Mouse (Mus musculus): ENCODE results near the gene Slc12a7.
A peak's percentile ranks its signal among the peaks of the same experiment; 100 is the strongest.
"Not testable (repeated sequence)": the region's sequence is repeated elsewhere in the genome, so short reads cannot be mapped to it uniquely, and the experiment has no call there.

Slc12a7 gene

DNA sequence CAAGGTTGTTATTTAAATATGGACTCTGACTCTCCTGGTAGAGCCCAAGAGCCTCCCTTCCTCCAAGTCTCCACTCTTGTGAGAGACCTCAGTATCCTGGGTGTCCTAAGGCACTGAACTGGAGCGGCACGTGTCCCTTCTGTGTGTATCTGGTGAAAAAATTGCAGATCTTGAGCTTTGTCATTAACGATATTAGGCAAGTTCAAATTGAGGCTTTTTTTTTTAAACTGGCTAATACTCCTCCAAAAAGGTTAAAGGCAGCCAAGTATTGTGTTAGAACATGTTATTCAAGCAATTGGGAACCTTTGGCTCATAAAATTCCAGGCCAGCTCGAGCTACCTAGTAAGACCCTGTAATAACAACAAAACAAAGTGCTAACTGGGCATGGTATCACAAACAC is 12.7 kb upstream of the Slc12a7 start:
- DNase-seq = no peak

DNA sequence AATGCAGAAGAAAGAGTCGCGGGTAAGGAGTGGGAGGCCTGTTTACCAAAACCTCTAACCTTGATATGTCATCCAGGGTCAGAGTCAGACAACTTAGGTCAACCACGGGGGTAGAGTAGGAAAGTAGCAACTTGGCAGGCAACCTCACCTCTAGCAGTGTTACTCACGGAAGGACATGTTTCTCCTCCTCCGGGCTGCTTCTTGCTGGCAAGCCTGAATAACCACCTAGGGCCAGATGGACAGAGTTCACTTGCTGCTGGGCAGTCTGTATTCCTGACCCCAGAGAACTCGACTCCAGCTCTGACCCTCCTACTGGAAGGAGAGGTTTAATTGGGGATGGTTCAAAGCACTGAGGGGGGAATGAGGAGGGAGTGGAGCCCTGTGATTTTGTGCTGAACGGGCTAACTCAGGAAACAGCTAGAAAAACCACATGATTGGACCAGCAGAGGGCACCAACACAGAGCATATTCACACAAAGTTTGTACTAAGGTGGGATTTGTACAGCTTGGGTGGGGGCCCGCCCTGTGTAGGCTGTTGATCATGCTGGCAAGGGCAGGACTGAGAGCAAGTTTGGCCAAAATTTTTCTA is 9.7 kb upstream of the Slc12a7 start:
- peak; percentile 52 for DNase-seq

DNA sequence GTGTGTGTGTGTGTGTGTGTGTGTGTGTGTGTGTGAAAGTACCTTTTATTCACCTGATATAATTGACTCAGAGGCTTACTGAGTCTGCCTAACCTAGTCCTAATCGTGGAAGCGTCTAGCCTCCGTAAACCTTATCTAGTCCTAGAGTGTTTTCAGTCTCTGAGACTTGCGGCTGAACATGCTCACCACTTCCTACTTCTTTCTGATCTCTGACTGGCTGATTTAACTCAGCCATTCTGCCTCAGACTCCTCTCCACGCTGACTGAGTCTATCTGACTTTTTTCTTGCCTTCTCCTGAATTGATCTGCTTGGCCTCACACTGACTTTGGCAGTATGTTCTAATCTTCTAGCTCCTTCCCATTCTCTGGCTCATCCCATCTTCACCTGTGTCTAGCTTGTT is 7.6 kb upstream of the Slc12a7 start:
- DNase-seq = no peak

DNA sequence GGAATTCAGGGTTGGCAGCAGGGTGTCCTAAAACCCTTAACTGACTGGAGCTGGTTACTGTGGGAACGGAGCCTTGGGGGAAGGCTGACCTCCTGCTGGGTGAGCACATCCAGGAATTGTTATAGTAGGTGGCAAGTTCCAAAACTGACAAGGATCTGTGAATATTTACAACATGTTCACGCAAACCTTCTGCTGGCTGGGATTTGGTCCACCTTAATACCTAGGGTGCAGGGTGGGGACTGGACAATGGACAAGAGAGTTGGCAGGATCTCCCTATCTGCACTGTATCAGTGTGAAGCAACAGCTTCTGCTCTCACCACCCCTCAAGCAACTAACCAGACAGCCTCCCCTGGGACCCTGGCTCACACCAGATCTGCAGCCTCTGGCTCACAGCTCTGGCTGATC is 5.3 kb upstream of the Slc12a7 start:
- no peak for DNase-seq

DNA sequence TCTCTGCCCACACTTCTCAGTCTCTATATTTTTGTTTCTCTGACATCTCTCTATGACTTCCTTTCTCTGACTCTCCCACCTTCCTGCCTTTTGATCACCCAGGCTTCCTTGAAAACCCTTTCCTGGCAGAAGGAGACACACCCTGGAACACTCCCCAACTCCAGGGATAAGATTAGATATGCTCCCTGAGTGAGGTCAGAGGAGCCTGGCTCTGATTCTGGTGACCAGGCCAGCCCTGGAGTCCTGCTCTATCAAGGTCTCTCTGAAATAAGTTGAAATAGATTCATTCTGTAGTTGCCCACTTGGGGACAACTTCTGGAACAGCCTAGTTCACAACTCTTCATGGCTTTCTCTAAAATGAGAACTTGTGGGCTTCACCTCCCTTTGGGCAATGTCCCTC is 4.3 kb upstream of the Slc12a7 start:
- DNase-seq = no peak

DNA sequence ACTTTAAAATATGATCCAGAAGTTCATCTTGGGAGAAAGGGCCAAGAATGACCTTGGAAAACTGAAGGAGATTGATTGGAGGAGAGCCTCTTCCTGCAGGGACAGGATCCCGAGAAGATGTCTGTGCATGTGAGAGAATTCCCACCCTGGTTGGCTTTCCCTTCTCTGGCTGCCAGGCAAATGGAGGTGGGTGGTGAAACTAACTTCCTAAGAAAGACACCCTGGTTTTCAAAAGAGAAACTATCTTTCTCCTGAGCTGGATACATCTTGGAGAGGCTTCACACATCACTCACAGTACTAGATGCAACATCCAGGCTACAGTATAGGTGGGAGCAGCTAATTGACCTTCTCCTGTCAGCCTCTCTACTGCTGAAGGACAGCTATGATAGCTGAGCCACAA is 2.0 kb upstream of the Slc12a7 start:
- DNase-seq = no peak

DNA sequence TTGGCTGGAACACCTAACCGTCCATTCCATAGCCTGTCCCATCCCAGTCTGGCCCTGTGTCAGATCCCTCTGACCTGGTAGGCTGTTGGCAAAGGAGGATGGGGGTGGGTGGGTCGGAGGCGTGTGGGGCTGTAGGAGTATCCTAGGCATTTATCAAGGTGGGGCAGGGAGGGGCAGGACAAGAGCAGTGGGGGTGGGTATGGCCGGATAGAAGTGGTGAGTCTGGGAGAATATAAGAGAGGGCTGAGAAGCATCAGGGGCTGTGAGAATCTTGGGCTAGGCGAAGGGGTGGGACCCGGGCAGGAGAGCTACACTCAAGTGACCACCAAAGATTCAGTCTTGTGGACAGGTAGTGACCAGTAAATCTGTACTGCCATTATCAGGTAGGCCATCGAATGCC is 659 bp upstream of the Slc12a7 start:
- no peak for DNase-seq

DNA sequence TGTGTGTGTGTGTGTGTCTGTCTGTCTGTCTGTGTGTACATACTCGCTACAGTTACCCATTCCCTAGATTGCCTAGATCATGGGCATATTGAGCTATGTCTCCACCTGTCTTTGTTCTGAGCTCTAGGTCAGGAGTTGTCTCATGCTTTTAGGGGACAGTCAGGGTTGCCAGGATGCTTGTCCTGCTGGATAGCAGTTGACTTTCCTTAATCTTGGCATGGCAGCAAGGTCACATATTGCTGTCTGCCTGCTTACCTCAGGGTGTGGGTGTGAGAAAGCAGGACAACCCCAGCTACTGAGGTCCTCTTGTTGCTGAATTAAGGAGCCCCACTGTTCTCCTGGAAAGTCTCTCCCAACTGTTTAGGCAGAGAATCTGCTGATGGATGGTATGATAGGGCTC is 1.5 kb downstream of the Slc12a7 start:
- no peak for DNase-seq

DNA sequence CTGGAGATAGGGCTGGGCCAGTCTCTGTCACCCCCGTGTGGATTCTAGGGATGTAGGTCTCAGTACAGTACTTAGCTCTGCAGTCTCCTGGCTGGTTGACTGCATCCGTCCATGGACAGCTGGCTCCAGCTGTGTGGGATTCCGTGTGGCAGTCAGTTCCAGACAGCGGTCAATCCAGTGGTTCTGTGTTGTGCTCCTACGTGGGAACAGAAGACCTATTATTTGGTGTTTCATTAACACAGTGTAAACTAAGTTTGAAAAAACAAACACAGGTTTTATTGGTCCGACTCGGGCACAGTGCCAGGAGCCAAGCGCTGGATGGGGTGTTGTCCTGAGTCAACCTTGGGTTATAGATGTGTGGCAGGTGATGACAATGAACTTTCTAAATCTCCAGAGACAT is 2.4 kb downstream of the Slc12a7 start:
- no peak for DNase-seq

DNA sequence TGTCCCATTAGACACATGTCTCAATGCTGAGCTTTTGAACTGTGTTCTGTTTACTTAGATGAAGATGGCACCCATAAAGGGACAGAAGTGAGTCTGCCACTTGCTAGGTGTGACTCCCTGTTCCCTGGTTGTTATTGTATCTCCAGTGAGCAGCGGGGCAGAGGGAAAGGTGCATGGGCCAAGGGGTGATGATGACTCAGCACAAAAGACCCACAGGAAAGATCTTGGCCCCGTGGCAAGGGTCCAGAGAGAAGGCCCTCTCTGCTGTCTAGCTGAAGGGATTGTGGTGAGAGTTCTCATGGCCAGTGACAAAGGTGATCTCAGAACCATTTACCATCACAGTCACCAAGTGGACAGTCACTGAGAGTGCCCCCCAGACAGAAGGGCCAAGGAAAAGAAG is 3.0 kb downstream of the Slc12a7 start:
- no peak for DNase-seq

DNA sequence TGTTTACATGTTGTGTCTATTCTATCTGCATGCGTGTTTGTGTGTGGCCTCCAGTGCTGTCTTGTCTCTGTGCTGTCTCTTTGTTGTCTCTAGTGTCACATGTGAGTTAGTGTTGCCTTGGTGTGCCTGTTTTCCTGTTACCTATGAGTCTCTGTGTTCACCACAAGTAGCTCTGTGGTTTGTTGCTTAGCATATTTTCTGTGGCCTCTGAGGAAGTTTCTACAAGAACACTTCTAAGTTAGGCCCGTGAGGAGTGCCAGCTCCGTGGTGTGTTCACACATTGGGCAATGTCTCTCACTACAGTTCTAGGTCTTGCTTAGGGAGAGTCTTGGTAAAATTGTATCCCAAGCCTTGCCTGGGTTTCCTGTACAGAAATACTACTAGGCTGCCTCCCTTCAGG is 4.0 kb downstream of the Slc12a7 start:
- DNase-seq = no peak

DNA sequence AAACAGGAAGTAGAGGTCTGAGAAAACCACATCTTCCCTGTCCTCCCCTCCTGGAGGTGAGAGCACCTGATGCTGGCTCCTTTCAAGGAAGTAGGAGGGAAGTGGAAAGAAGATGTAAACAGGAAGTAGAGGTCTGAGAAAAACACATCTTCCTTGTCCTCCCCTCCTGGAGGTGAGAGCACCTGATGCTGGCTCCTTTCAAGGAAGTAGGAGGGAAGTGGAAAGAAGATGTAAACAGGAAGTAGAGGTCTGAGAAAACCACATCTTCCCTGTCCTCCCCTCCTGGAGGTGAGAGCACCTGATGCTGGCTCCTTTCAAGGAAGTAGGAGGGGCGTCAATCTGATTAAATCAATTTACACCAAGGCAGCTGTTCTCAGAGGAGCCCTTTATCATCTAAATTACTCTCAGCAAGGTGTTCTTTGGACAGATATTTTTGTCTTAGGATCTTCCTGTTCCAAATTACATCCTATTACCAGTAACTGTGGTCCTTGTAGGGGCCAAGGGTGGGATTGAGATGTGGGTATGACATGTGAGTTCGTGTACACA is 7.6 kb downstream of the Slc12a7 start:
- DNase-seq = not testable (repeated sequence)

DNA sequence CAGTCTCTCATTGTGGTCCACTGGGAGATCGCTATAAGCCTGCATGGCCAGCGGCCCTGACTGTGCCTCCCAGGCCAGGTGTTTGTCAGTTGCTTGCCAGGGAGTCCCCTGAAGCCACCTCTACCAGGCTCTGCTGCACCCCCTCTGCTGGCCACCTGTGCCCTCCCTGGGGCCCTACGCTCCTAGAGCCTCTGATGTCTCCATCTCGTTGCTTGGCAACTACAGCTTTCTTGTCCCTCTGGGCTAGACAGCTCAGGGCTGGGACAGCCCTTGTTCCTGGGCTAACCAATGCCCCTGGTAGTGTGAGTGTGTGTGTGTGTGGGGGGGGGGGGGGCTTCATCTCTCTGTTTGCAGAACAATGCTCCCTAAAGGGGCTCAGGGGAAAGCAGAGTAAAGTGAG is 10.1 kb downstream of the Slc12a7 start:
- DNase-seq = no peak

DNA sequence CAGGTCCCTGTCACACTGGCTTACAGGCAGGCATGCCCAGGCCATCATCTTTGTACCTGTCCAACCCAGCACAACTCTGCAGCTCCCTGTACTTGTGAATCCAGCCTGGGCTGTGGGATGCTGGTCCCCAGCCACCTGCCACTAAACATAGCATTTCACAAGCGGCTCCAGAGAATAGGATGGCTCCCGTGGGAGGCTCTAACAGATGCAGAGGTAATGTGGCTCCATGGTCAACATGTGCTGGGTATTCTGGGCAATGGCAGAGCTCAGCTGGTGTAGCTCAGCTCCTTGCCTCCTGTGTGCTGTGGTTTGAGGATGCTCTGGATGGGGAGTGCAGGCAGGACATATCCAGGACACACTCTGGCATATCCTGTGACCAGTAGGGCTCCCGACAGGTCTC is 10.8 kb downstream of the Slc12a7 start:
- DNase-seq = no peak

DNA sequence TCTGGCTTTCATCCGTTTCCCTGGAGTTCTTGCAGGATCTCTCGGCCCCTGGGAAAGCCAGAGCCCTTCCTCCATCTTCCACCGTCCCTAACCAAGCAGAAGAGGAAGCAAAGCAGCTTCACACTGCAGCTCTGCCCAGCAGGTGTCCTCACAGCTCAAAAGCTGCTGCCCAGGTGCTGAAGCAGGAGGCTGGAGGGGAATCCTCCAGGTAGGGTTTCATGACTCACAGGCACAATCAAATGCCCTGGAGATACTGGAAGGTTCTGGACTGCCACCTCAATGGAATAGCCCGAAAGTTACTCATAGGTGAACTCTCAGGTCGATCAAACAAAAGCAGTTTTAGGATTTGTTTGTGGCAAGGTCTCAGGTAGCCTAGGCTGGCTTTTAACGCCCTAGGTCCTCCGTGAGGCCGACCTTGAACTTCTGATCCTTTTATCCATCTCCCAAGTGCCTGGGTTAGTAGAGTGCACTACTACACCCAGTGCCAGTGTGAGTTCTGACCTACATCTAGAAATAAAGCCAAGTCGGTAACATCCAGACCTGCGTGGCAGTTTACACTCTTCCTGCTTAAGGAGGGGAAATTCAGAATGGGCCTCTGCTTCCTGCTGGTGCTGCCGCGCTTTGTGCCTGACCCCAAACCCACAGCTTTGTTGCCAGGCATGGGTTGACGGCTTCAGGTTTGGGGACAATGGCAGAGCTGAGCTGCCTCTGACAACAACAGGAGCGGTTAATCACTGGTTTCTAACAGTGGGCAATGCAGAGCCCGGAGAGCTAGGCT is 16.0 kb downstream of the Slc12a7 start:
- DNase-seq = no peak

DNA sequence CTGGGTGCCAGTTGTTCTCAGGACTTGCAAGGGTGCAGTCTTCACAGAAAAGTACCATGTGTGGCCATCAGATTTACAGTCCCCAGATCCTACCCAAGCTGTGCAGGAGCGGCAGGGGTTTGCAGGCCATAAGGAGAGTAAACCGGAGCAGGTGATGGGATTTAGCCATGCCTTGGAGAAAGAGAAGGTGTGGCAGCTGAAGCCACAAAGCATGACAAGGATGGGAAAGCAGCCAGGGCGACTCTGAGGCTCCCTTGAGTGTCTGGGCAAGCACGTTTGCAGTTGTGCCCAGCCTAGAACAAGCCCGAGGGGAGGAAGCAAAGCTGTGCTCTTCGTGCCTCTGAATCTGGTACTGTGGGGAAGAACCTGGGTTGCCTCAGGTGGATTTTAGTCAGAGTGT is 17.5 kb downstream of the Slc12a7 start:
- no peak for DNase-seq

DNA sequence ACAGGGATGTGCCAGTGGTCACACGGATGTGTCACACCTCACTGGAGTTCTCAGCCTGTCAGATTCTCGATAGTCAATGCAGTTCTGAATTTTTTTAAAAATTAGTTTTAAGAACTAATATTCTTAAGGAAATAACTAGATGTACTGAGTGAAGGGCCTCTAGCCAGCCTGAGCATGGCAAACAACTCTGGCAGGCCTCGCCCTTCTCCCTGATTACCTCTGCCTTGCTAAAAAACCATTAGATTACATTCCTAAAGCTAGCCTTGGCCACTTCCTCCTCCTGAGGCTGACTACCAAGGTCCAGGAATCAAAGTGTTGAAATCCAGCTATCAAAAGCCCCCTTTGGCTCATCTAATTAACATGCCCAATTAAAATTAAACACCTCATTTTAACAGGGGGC is 18.4 kb downstream of the Slc12a7 start:
- no peak for DNase-seq

DNA sequence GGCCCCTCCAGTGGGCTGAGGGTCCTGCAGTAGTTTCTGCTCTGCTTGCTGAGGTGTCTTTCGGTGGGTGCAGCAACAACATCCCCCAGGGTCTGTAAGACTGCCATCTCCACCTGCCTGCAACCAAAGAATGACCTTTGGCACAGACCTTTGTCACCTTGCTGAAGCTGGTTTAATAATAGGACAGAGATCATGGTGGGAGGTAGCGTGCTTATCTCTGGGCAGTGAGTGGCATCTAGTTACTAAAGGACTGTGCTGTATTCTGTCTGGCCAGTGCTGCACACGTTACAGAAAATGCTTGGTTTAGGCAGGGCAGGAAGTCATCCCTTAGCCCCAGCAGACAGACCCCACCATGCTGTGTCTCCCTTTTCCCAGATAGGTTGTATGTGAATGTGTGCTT is 22.9 kb downstream of the Slc12a7 start:
- DNase-seq = no peak

DNA sequence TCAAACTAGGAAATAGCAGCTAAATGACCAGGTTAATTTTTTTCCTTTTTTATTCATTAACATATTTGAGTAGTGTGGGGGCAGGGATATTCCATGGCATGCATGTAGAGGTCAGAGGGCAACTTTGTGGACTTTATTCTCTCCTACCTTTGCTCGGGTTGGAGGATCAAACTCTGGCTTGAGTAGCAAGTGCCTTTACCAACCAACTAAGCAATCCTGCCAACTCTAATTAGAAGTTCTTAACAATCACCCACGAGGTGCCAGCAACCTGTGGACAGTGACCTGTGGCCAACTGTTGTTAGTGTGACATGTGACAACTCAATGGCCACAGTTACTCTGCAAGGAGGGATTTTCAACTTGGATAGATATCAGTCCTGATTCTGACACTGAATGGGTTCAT is 24.0 kb downstream of the Slc12a7 start:
- DNase-seq = no peak

DNA sequence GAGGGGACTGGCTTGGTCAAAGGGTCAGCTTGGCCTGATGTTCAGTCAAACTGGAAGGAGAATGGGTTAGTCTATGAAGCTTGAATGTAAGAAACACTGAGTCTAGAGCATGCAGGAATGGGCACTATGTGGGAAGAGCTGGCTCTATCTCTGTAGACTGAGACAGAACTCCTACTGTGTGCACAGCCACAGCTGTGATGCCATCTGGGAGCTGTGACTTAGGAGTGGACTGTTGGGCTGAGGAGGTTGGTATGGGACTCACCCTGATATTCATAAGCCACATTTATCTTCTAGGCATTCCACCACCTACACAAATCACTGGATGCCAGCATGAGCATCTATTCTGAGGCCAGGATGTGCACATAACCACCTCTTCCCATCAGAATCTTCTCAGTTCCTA is 24.5 kb downstream of the Slc12a7 start:
- no peak for DNase-seq

DNA sequence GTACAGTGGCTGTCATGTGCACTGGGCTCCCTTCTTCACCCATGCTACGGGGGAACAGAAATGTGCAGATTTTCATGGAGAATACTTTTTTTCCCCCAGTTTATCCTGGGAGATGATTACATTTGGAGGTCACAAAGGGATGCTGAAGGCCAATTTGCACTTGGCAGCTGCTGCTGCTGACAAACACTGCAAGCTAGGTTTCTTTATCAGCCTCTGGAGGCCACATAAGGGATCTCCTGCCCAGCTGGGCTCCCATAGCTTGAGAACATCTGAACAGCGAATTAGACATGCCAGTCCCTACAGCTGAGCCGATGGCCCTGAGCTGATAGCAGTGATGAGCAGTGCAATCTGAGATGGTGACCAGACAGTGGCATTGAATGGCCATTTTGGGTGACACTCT is 26.7 kb downstream of the Slc12a7 start:
- DNase-seq = no peak

DNA sequence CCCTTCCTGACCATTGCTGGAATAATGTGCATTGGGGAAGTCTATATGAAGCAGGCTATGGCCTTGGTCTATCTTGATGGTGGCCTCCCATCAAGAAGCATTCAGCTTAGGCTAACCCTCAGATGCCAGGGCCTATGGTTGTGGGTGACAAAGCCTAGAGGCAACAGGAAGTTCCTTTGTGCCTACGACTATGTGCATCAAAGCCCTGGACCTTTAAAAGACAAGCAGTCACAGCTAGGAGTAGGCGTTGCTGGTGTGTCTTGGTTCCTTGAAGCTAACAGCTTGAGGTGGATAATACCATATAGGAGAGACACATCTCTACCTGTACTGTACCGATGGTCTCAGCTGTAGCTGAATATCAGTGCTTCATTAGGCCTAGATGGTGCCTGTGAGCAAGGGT is 27.2 kb downstream of the Slc12a7 start:
- DNase-seq = no peak

DNA sequence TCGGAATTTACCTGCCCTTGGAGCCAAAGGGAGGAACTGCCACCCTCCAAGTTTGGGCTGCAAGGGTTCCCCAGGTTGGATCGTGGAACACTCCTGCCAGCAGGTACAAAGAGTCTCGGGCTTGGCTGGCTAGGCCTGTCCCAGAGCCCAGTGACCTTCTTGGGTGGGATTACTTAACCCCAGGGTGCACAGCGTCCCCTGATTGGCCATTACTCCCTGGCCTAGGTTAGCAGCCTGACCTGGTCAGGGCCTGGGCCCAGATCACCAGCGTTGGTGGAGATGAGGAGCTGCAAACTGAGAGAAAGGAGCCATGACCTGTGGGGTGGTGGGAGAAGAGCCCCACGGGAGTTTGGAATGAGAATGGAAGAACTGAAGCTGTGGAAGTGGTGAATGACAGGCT is 30.0 kb downstream of the Slc12a7 start:
- DNase-seq = no peak

DNA sequence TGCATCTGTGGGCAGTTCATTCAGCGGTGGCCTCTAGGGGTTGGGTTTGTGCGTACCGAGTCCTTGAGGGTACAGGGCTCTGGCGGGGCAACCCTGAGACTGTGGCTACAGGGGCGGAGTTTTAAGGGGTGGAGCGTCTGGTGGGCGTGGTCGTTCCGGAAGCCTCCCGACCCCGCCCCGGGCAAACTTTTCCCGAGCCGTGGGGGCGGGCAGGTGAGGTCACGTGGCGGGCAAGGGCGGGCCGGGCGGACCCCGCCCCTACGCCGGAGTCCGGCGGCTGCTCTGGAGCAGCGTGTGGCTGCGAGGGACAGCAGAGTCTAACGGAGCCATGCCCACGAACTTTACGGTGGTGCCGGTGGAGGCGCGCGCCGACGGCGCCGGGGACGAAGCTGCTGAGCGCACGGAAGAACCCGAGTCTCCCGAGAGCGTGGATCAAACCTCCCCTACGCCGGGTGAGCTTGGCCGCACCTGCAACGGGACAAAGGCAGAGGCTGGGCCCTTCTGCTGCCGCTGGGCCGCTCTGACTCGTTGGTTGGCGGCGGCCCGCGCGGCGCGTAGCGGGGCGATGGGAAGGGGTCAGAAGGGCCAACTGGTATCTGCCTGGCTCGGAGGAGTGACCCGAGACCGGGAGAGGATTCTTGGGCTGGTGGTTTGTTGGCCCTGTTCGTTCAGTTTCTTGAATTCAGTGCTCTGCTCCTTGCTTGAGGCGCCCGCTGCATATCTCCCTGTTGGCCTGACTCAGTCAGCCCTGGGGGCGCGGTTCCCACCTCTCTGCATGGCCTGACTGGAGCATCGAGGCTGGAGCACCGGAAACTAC is 30.8 kb downstream of the Slc12a7 start:
- DNase-seq = peak; percentile 50
